Mouse (Mus musculus) naive thymus-derived CD4-positive, alpha-beta T cell, adult 2 months (primary cell): ENCODE measurements around the gene Smtnl1.
A peak's percentile ranks its signal among the peaks of the same experiment; 100 is the strongest.

Experiments used
- DNase-seq: peaks from one replicate; pipeline ENCODE4 v3.0.0-alpha.2; 2011; ENCODE audit warnings: low read depth

Smtnl1 gene

DNA sequence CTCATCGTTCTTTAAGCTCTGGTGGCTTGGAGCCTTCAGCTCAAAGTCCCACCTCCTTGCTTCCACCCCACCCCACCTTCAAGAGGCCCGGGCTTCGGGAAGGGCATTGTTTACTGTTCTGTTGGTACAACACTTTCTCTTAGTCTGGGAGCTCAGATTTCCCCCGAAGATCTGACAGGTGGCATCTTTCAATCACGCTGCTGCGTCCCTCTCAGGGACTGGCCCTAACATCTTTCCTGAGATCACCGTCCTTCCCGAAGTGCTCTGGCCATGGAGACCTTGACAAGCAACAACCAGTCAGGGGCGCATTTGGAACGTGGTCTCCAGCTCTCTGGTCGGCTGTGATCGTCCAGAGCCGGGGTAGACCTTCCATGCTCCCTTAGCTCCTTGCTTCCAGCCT is at the start of gene Smtnl1:
Gene Smtnl1, minus strand, starts transcription at position 101 of the 400 bp plus-strand sequence.
- DNase-seq = no peak

DNA sequence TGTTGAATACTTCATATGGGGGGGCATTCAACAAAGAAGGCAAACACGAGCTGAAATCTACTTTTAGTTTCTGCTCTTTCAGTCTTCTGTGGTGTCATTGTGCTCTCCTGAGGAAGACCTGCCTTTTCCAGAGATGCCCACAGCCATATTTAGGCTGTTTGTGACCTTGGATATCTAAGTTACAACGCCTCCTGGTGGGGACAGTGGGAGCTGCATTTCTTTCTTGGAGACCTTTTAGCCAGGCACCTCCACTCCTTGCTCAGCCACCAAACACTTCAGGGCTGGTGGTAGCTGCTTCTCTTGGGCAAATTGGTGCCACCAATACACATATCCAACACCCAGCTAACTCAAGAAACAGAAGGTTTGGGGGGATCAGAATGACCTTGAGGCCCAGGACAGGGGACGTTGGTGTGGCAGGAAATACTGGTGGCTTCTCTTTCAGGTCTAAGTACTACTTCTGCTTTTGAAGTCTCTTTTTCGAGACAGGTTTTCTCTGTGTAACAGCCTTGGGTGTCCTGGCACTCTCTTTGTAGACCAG is 48.2 kb upstream of the Smtnl1 start:
- DNase-seq = peak; percentile 35

DNA sequence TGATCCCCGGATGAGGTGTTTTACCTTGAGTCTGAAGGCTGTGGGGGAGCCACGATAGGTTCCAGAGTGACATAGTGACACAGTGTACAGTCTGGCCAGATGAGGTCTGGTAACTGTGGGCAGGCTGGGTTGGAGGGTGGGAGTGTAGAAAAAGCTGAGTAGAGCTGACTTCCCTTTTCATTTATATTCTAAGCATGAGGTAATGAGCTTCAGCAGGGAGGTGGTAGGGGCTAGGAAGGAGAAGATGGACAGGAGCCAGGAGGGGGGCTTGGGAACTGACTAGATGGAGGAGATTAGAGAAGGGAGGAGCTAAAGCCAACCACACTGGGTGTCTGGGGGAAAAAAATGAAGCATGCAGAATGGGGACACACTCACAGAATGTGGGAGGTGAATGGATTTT is 46.5 kb upstream of the Smtnl1 start:
- DNase-seq = no peak

DNA sequence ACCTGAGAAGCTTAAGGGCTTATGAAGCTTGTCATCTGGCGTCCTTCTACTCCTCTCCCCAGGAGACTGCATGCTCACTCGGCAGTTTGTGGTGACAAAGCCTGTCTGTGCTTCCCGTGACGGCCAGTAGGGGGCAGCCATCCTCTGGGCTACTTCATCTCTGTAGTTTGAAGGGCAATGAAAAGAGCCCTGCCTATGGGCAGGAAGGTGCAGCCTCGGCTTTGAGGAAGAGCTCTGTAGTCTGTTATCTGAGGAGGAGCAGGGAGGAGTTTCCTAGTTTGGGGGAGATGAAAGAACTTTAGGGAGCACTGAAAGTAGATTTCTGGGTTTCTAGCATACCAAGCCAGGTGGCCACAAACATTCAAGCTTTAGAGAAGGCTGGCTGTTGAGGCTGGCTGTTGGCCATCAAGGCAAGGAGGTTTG is 46.1 kb upstream of the Smtnl1 start:
- DNase-seq = peak; percentile 64

DNA sequence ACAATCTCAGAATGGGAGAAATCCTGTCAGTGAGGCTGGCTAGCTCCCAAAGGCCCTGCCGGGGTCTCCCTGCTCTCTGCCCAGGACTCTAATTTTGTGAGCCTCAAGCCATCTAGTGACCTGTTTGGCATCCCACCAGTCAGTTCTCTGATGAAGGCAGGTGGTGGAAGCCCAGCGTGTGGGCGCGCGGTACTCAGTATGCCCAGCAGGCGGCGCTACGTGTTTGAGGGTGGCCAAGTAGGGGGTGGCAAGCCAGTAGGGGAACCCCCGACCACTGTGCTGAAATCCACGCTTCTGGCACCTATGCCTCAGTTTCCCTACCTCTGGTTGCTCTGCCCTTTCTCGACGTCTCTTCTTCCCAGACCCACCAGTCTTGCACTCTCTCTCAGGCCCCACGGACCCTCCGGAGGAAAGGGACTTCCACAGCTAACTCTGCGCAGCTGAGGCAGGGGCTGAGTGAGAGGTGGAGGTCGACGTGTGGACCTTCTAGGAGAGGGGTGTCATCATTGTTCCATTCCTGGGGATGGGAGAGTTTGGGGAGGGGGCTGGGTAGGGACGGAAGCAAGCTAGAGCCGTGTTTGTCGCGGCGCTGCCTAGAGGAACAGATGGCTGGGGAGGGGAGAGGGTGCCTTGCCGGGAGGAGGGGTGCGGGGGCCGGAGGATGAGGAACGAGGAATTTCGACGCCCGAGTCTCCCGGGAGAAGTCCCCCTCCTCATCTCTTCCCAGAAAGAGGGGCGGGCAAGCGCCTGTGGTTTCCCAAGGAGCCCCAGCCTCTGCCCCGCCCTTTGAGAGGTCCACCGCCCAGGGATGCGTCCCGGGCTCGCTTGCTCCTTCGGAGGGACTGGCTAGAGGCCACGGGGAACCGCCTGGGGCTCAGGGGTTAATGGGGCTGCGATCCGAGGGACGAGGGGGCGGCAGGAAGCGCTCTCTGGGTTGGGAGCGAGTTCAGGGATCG is 43.4 kb upstream of the Smtnl1 start:
- DNase-seq = peak; percentile 49

DNA sequence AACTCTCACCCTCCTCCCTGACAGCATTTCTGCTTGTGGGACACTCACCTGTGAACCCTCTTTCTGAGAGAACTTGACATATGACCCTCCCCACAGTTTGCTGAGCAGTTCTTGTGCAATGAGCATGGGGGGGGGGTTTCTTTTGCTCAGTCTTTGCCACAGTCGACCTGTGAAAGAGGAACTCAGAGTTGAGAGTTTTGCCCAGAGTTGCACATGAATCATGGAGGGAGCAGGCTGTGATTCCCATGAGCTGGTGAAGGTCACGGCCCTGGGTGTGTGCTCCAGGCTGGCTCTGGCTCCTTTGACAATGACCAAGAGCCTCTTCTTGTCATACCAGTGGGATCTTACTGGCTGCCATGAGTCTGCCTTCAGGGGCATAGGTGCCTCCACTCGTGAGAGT is 39.8 kb upstream of the Smtnl1 start:
- DNase-seq = no peak

DNA sequence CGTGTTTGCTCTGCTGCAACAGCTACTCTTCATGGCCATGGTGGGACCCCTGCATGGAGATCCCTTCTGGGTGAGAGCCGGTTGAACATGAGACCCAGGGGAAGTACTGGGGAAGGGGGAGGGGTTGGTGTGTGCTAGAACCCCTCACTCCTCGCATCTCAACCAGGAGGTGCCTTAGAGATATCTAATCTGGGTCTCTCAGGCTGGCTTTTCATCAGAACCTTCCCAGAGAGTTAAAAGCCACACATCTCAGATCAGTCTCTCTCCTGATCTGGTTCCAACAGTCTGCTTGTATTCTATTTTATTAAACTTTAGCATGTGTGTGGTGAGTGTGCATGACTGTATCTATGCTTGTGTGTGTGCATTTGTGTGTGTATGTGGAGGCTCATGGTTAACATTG is 39.0 kb upstream of the Smtnl1 start:
- no peak for DNase-seq

DNA sequence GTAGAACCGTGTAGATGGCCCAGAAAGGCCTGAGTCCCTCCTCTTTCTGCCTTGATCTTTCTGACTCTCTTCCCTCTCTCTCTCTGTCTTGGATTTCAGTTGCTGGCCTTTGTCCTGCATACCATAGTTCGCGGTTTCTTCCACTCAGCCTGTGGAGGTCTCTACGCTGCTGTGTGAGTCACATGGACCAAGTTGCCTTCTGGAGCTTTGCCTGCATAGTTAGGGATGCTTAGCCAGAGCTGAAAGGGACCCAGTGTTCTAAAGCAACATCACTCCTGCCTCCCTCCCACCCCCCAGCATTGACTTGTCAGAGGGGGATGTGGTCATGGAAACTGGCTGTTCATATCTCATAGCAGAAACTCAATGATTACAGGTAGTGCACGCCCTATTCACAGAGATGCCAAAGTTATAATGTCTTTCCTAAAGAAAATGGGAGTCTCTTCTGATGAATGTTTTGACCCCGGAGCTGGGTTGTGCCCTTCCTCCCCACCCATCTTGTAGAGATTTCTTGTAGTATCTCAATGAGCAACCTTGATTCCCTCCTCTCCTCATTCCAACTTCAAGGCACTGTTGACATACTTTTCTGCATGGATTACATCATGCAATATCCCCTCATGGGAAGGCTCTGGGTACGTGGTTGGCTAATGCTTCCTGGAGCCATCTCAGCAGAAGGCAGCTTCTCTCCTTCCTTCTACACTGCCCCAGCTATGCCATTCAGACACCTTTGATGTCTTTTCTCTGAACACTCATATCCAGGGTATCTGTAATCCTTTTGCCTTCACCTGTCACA is 37.7 kb upstream of the Smtnl1 start:
- no peak for DNase-seq

DNA sequence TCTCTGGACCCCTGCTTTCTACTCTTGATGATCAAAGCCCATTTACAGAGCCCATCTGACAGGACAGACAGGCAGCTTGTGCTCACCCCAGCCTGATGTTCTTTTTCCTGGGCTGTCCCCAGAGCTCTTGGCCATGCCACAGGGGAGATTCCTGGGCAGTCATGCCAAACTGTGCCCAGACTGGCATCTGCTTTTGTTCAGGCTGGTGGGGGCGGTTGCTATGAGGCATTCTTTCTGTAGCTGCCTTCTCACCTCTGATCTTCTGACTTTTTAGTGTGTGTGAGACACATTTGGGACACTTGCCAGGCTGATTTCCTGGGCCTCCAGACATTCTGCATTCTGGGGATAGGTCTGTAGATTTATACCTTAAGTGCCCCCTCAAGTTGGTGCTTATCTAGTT is 36.1 kb upstream of the Smtnl1 start:
- no peak for DNase-seq

DNA sequence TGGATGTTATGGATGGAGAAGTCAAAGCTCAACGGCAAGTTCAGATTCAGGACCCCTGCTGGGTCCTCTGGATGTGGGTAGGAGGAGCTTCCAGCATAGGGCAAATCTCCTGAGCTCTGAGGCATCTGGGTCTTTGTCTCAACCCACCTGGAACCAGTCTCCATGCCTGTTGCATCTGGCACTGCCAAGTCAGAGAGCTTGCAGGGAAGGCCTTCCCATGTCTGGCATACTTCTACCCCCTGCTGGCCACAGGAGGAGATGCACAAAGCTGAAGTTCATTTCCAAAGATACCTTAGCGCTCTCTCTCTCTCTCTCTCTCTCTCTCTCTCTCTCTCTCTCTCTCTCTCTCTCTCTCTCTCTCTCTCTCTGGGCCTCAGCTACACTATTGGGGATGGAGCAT is 33.3 kb upstream of the Smtnl1 start:
- DNase-seq = peak; percentile 62

DNA sequence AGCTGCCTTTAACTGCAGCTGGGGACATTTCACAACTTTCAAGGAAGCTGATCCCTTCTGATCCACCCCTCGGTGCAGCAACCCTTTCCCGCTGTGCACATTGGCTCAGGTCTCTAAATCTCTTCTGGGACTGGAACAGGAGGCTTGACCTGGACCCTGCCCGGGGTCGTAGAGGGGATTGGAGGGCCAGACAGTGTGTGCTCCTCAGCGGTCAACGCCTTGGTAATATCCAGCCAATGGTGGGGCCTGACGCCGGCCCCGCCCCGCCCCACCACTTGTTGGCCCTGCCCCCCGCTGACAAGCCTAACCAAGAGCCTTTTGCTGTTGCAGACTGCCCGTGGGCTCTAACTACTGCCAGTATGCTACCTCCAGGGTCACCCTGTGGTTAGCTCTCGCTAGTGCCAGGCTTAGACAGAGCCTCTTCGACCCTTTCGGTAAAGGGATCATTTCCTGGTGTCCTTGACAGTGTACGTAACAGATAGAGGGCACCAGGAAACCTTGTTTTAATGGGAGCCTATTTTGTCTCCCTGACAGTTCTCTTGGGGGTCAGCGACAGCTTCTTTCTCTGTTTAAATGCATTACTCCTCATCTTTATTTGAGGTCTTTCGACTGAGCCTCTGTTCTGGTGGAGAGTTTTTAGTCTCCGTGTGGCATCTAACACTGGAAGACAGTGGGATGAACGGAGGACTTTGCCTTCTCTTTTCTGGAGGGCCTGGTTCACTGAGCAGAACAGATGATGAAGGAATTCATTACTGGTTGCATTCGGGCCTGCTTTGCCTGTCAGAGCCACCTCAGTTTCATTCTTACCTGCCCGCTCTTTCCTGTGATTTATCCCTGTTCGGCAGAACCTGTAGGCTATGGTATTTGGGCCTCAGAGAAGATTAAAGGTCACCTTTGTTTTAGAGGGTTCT is 28.9 kb upstream of the Smtnl1 start:
- DNase-seq = no peak

DNA sequence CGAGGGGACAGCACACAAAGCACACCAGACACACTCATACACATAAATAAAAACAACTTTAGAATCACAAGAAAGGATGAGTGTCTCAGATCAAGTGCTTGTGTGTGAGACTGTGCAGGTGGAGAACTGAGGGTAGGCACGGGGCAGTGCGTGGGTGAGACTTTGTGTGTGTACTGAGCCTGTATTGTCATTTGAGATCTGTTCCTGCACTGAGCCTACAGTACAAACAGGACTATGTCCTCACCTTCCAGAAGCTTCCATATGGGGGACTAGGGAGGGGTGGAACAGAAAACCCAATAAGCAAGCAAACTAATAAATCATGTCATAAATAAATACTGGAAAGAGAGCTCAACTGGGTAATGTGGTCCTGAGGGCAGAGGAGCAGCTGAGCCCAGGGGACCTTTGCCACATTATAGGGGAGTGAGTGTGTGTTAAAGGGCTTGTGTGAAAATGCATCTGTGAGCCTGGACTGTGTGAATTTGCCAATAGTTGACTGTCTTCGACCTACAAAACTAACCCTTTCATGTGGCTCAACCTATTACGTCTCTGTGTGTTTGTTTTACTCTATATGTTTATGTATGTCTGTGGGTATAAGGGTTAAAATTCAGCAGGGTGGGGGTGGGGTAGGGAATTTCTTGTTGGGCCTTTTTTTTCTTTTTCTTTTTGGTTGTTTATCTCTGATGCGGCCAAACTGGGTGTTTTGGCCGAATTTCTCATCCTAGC is 28.1 kb upstream of the Smtnl1 start:
- DNase-seq = no peak

DNA sequence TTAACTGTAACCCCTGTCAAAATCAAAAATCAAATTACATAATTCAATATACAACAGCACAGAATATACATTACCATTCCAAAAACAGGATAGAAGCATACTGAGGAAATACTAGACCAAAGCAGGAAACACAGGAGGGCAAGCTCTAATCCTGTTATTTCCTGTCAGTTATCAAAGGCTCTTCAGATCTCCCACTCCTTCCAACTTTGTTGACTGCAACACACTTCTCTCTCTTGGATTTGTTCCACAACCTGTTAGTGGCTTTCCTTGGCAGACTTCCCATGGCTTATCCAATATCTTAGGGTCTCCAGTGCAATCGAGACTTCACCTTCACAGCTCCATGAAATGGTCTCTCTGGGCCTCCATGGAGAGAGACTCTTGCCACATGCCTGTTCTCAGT is 22.8 kb upstream of the Smtnl1 start:
- no peak for DNase-seq

DNA sequence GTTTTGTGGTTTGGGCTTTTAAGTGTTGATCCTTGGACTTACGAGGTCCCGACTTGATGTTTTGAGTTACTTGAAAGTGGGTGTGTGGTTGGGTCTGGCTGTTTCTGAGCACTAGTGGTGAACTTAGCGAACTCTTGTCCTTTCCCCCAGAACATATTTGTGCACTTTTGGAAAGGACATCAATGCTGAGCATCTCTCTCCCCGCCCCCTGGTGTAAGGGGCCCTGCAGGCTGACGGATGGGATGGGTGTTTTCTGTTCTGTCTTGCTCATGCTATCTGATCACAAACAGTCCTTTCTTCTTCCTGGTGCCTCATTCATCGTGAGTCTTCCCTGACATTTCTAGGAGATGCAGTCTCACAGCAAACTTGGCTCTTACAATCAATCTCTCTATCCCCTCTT is 21.2 kb upstream of the Smtnl1 start:
- DNase-seq = no peak

DNA sequence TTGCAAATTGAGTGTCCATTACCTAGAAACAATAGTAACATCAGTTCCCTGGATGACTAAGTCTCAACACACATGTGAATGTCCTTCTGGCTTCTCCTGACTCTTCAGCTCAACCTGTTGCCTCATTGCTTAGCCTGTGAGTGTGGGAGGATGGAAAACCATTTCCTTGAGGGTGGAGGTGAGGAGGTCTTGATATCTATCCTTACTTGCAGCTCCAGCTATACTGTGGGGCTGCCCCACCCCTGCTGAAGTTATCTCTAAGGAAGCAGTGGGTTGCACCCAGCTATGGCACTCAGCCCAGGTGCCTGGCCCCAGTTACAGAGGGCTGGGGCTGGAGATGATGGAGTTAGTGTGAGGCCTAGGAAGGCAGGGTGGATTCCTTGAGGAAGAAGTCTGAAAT is 19.5 kb upstream of the Smtnl1 start:
- DNase-seq = no peak

DNA sequence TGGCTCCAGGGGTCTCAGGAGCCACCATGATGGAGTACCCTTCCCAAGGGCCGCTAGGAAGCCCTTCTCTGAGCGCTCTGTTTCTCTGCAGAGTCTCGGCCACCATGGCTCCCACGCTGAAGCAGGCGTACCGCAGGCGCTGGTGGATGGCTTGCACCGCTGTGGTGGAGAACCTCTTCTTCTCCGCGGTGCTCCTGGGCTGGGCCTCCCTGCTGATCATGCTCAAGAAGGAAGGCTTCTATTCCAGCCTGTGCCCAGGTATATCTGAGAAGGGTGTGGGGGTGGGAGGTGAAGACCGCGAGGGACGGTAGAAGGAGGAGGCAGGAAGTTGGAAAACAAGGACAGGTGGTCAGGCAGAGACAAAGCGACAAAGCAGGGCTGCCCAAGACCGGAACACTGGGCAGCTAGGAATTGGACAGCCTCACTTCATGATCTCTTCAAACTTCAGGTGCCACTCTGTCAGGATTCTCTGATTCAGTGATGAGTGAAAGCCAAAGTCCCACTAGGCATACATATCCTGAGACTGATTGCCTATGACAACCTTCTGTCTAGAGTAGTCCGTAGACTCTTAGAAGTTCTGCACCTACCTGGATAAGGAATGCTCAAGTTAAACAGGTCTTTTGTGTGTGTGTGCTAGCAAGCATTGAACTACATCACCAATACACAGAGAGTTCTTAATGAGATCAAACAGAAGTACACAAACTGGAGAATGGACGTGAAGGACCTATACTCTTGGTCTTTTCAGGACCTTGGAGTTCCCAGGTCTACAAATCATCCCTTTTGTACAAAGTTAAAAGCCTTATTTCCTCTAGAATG is 18.5 kb upstream of the Smtnl1 start:
- no peak for DNase-seq

DNA sequence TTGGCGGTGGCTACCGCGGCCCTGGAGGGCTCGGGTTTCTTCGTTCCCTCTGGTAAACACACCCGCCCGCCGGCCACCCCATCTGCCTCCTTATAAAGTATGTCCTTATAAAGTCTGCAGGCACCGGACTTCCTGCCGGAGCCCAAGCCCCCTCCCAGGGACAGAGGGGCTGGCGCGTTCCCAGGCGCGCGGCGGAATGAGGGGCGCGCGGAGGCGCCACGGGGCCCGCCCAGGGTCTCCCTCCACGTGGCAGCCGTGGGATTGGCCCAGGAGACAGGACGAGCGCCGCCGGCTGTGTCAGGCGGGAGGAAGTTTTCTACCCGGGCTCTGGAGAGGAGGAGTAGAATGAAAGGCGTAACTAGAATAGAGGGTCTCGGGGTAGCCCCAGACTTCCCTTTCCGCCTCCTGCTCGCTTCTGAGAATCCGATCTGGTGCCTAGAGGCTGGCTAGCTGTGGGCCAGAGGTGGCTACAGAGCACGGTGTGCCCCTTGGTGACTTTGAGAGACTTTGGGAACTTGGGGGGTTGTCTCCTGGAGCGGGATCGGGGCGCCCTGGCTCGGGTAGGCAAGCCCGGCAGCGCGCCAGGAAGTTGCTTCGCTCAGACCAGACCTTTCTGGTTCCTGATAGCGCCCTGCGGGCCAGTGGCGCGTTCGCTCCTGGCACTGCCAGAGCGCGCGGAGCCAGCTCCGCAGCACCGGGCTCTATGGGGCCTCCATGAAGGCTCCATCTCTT is 17.7 kb upstream of the Smtnl1 start:
- peak; percentile 42 for DNase-seq

DNA sequence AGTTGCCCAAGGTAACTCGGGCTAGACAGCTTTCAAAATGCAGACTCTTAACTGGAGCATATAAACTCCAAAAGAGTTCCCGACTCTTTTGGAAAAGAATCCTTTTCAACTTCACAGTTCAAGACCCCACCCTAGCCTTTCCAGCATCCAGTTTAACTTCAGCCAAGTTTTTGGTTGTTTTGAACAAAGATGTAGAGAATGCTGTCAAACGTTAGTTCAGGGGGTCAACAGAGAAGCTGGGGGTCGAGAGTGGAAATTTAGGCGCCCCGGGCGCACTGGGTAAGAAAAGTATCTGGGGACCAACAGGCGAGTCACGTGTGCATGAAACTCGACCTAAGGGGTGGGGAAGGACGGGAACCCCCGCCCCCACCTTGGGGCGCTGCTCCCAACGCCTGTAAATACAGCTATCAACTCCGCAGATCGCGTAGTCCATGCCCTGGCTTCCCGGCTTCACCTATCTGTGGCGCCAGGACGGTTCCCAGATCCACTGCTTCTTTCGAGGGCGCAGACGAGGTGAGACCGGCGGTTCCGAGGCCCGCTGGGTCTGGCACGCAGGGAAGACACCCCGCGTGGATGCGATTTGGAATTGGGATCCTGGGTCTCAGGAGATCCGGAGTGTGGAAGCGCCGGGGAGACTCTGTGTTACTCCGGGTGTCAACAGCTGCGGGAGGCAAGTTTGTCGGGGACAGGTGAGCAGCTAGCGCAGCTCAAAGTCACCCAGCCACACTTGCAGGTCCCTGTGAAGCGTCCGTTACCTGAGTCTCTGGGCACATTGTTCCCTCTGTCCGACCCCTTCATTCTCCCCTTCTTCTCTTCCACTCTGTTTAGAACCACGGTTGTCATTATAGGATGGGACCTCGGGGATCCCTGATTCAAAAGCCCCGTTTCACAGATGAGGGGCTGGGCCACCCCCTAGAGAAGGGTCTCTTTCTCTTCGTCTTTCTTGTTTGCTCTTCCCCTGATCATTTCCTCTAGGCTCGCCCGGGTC is 16.8 kb upstream of the Smtnl1 start:
- DNase-seq = peak; percentile 22
